Mouse (Mus musculus) heart, adult 9 months (tissue): ENCODE measurements around the gene Ifngr1.
A peak's percentile ranks its signal among the peaks of the same experiment; 100 is the strongest.

ENCODE experiments used
- DNase-seq, 2 experiments: peaks; one replicate each; pipeline ENCODE4 v3.0.0; 2022; ENCODE audit warnings: low spot score in 2 of 2

Ifngr1 gene

GRCm38 (mm10) chr10:19591641-19592441 is at the start of gene Ifngr1:
Gene Ifngr1 (plus strand): TSS chr10:19591949.
- DNase-seq, result peak; percentile 100

- no peak for DNase-seq
Measured at GRCm38 (mm10) chr10:19546825-19547224, 44.9 kb upstream of the Ifngr1 start.

GRCm38 (mm10) chr10:19548016-19548415 is 43.7 kb upstream of the Ifngr1 start:
- no peak for DNase-seq

DNA sequence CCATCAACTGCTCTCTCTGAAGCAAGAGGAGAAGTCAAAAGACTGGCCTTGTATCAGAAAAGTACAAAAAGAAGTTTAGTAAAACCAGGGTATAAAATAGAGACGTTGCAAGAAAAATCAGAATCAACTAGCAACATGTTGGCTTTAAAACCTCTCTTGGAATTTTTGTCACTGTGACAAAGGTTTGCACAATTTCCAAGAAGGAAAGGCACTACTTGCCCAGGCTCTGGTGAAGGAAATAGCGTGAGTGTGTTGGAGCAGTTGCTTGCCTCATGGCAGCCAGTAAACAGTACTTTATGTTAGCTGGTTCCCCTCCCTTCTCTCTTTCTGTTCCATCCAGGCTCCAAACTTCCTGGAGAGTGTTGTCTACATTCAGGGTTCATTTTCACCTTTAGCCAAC is 43.3 kb upstream of the Ifngr1 start:
- no peak for DNase-seq

DNA sequence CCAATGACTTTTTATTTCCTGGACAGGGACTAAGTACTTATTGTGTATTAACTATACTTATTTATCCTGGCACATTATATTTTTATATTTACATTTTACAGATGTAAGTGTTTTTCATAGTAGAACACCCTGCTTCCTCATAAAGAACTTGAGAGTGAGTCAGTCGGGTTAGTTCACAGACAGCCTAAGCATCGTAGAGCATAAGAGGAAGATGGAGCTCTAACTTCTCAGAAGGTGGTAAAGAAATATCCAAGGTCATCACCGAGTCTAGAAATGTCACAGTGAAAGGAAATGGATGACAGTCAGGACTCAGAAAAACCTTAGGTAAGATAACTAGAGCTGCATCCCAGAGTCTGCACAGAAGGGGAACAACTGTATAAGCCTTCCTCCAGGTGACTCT is 40.2 kb upstream of the Ifngr1 start:
- no peak for DNase-seq

GRCm38 (mm10) chr10:19553857-19554256 is 37.9 kb upstream of the Ifngr1 start:
- no peak for DNase-seq

DNA sequence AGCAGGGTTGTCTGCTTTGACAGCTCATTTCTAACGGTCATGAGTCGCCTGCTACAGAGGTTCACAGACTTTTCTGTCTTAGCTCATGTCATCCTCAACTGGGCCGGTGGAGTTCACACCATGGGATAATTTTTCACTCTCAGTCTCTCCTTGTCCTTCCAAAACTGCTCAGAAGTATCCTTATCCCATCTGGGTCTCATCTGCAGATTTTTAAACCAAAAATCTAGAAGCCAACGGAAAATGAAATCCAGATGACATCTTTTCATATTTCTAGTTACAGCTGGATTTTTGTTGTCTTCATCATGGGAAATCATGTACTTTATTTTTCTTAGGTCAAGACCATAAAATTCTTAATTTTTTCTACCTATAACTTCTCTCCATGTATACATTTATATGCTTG is 34.1 kb upstream of the Ifngr1 start:
- no peak for DNase-seq

DNA sequence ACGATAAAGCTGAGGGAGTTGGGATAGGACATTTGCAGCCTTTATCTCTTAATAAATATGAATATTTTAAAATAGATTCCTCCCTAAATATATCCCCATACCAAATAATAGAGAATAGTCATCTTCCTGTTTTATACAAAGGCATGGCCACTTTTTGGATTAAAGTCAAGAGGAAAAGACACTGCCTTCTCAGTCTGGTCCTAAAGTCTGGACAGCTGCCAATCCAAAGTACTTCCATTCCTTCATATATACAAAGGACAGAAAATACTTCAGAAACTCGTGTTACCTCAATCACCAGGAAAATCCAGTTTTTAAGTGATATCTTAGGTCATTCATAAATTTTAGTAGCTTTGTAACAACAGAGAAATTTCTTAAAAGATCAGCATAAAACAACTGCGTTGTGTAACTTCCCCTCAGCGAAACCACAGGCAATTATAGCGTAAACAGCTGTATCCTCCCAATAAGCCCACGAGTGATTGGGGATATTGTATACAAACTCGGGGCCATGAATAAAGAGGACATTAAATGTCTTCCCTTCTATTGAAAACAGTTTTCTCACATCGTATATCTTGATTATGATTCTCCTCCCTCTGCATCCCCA is 32.1 kb upstream of the Ifngr1 start:
- no peak for DNase-seq

- no peak for DNase-seq
Measured at GRCm38 (mm10) chr10:19562598-19562997, 29.2 kb upstream of the Ifngr1 start.

DNA sequence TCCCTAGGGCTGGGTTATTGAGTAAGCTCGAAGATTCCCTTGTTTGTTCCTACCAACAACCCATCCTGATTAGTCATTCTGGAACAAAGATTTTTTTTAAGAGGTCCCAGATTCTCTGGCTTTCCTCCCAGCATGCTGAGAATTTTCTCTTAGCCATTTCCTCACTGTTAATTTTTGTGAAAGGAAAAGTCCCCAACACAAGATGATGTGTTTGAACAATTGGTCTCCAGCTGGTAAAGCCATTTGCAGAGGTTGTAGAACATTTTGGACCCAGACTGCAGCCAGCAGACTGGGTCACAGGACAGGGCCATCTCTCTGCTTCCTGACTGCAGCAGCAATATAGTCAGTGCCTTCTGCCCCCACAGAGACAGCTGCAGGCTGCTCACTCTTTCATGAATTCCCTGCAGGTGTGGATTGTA is 28.3 kb upstream of the Ifngr1 start:
- DNase-seq, result peak; percentile 89 to 93

- no peak for DNase-seq
Measured at GRCm38 (mm10) chr10:19567481-19567880, 24.3 kb upstream of the Ifngr1 start.

DNA sequence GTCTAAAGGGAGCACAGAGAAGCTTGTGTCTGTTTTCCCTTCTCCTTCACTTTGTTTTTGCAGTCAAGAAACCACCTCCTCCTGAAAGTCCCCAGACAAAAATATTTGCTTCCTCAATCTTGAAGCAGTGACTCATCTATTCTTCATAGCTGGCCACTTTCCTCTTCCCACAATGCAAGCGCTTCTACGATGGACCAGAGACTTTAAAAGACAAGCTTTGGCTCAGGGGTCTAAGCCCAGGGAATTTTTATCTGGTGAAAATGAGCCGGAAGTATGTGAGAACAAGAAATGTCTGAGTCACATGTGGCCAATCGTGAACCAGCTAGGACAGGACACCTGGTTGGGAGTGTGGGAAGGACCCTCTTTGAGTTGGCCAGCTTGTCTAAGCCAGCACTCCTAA is 21.5 kb upstream of the Ifngr1 start:
- peak in 1 of 2 experiments; percentile 68 for DNase-seq

DNA sequence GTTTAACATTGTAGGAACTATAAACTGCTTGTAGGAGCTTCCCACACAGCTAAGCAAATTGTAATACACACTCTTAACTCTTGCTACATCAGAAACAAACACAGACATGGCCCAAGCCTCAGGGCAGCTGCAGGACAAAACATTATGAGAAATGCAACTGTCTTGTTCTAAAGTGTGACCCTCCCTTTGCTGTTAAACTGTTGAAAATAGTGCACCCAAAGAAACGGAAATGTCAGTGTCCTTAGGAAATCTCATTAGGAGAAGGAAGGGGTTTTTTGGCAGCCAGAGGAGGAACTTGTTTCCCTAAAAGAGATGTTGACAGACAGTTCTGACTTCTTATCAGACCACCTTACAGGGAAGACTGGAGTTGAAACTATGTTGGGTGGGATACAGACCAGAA is 21.0 kb upstream of the Ifngr1 start:
- DNase-seq, result peak in 1 of 2 experiments; percentile 66

DNA sequence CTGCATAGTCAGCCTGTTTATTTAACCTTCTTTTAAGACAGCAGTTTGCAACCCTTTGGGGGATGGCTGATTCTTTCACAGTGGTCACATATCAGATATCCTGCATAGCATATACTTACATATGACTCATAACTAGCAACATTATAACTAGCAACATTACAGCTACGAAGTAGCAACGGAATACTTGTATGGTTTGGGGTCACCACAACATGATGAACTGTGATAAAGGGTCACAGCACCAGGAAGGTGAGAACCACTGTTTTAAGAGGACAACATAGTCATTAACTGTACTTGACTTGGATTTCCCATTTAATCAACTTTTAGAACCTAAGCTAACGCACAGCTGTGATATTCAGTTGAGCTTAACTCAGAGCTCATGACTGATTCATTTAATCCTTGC is 14.2 kb upstream of the Ifngr1 start:
- no peak for DNase-seq

DNA sequence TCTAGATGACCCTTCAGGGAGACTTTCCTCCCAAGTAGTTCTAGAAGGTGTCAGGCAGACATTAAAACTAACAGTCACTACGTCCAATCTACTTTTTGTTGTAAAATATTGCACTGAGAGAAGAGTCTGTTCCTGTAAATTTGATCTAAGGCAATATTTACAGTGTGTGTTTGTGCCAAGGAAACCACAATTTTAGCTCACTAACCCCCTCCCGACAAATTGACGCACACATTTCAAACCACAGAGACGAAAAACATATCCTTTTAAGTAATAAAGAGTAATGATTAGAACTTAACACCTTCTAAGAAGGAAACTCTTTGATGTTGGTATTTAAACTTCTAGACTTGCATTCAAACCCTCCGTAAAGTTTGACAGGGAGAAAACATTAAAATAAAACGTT is 13.7 kb upstream of the Ifngr1 start:
- DNase-seq, result no peak

DNA sequence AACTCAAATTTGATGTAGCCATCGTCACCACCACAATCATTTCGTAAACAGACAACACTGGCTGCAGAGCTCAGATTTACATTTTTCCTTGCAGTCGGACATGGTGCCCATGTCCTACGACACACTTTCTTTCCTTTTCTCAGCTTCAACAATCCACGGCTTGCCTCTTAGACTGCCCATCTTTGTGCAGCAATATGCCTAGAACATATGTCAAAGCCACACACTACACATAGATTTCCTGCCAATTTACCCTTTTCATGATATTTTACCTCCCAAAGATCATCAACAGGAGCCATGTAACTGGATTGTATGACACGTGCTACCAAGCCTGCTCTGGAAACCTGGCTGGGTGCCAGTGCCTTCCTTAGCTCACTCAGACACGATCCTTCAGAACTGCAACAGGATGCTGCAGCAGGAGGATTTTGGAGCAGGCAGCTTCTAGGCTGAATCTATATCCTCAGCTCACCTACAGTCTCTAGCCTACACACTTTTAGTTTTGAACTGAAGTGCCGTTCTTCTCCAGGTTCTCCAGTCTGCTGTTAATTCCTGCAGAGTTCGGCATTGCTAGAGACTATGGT is 13.3 kb upstream of the Ifngr1 start:
- no peak for DNase-seq

DNA sequence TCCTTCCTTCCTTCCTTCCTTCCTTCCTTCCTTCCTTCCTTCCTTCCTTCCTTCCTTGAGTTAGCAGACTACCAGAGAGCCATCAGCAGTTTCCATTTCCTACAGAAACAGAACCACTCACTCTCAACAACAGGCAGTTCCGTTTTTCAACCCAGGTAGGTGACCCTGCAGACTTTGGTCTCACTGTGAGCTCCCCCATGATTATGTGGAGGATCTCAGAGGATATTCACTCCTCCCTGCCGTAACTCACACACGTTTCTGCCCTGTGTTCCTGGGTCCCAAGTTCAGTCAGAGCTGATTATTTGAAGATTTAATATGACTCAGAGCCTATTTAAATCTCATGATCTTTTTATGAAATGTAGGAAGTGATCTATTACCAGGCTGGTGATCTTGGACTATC is 11.1 kb upstream of the Ifngr1 start:
- DNase-seq, result no peak

GRCm38 (mm10) chr10:19581844-19582582 is 9.7 kb upstream of the Ifngr1 start:
- DNase-seq, result peak; percentile 46 to 74

DNA sequence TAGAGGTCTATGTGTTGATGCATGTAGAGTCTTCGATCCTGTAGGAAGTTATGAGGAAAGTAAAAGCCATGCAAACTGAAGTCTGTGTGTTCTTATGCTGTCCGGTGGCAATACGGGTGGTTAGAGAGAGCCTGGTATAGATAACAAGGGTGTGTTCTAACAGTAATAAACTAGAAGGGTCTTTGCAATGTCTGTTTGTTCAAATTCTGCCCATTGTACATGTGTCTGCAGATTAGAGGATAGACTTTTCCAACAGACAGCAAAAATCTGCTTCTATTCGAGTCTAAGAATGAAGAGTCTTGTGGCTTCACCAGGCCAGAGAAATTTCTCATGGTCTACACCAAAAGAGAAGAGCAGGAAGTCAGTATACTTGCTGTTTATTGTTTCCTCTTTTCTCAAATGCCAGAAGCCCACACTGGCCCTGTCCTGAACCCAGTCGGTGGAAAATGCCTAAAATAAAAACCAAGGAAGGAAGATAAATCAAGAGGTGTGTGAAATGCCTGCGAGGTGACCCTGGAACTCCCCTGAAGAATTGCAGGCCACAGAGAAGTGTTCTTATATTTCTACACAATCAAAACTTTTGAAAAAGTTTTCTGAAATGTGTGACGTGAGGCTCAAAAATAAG is 8.8 kb upstream of the Ifngr1 start:
- DNase-seq, result no peak

DNA sequence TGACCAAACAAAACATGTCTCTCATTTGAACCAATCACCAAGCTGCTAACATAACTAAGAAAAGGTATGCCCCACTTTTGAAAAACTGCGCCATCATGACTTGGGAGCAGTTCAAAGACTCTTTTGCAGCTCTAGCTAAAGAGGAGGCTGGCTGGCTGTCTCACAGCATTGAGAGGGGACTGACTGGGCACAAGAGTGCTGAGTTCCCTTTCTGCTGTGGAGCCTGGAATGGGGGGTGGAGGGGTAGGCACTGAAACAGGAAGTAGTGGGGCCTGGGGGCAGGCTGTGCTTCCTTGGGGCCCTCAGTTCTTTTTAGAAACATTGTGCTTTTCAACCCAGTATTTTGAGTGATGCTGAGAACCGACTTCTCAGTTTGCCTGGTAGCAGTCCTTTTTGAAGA is 7.7 kb upstream of the Ifngr1 start:
- DNase-seq, result peak; percentile 35 to 68

DNA sequence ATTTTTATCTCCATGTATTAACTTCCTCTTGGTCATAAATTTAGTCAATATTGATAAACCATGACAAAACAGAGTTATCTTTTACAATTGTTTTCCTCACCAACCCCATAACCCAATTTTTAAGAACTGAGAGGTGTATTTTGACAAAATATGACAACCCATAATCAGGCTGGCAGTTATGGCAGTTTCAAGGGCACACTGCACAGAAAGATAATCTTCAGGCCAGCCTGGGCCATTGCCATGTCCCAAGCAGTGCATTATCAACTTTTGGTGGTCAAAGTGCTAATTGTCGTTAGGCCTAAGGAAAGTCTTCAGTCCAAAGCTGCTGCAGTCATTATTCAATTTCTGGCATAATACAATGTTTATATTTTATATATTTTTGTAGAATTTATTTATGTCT is 6.9 kb upstream of the Ifngr1 start:
- DNase-seq, result no peak

DNA sequence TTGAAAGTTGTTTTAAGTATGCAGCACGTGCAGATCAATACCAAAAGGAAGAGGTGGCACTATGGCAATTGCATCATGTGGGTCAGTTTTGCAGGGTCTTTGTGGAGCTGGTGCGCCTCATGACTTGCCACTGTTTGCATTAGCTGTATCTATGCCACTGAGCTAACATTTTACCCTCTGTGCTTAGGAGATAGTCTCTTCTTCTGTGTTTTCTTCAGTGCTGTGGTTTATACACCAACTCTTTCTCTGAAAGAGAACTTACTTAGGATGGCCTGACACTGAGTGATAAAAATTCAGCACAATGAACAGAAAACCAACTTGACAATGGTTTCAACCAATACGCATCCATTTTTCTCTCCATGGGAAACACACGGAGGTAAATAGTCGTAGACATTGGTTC is 5.9 kb upstream of the Ifngr1 start:
- DNase-seq, result no peak
